Mouse (Mus musculus): Measurements from ENCODE around the gene Fmnl2.

Fmnl2 gene

DNA sequence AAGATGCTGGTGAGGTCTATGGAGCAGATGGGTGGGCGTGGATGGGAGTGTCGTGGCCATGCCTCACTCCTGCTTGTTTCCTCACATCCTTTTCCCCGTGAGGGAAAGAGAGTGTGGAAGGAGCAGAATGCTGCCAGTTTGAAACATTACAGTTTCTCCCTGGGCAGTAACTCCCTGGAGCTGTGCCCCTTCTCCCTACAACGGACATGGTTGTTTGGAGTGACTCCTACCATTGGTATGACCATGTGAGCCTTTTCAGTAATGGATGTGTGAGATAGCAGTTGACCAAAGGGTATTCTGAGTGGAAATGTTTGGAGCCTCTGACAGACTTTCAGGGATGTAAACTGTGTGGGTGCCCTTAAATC is 5.1 kb downstream of the Fmnl2 start:
- no peak for DNase-seq (ENCODE audit: extremely low spot score, low spot score)

DNA sequence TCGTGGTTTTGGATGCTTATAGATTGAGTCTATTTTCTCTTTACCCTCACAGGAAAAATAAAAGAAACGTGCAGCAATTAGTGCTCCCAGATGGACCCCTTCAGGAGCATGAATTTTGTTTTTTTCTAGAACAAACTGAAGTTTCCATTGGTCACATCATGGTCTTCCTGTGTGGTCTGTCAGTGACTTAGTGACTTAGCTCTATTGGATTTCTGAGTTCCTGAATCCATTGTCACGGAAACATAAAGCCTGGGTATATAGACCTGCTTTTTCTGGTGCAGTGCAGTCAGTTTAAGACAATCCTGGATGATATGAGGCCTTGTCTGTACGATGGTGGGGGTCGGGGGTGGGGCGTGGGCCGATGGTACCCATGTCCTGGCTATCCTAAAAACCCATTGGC is 7.0 kb downstream of the Fmnl2 start:
- DNase-seq (ENCODE audit: extremely low spot score, low spot score), result no peak

DNA sequence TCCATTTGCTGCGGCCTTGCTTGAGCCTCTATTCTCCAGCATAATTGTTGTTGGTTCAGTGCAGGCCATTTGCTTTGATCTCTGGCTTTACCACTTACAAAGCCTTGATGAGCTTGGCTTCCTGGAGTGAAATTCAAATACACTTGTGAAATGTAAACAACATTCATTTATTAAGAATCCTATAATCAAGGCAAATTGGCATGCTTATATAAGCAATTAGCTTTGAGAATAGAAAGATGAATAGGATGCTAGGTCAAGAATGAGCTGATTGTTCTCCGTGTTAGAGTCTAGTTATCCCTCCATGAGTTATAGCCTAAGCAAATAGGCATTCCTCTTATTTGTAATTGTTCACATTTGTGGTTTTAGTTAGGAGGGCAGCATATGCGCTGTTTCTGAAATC is 8.5 kb downstream of the Fmnl2 start:
- DNase-seq (ENCODE audit: extremely low spot score, low spot score), result no peak

DNA sequence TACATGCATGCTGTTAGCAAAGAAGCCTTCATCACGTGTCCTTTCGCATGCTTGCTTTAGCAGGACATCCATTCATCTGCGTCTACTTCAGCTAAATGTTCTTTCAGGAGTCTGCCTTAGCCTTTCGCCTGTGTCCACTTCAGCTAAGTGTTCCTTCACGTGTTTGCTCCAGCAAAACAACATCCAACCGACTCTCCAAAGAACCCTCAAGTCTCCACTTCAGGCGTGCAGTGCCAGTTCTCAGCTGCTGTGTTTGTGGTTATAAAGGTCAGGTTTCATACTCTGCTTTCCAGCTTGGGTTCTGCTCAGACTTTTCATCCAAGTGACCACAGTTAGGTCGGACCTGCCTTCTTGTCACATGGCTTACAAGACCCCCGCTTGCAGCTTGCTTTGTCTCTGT is 10.1 kb downstream of the Fmnl2 start:
- DNase-seq (ENCODE audit: extremely low spot score, low spot score), result no peak

DNA sequence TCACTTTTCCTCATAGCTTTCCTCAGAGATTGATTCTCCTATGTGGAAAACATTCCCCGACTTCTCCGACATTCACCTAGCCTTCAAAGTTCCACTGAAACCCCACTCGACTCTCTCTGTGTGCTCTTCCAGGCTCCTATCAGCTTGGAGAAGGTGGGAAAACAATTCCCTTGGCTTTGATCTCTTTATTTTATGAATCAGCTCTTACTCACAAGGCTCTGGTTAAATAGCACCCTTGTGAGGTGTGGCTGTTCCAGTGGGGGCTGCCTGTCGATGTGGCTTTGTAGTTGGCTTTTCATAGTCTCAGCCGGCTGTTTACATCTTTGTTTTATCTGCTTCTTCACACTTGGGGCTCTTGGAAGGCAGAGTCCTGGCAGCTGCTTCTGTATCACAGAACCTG is 10.5 kb downstream of the Fmnl2 start:
- DNase-seq (ENCODE audit: extremely low spot score, low spot score), result no peak

DNA sequence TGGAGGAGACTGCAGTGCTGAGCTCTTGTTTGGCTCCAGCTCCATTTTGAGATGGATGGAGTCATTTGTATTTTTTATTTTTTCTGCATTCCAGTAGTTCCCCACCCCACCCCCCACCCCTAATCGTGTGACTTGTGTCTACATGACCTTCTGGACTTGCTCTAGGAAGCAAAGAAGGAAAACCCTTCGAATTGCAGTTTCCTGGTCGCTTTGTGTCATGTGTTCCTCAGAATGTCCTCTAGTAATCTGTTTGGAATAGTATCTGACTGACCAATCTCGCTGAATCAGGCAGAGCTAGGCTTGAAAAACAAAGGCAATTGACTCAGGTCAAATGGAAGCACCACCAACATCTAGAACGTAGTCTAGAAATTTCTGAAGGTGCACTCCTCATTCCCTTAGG is 15.0 kb downstream of the Fmnl2 start:
- no peak for DNase-seq (ENCODE audit: extremely low spot score, low spot score)

DNA sequence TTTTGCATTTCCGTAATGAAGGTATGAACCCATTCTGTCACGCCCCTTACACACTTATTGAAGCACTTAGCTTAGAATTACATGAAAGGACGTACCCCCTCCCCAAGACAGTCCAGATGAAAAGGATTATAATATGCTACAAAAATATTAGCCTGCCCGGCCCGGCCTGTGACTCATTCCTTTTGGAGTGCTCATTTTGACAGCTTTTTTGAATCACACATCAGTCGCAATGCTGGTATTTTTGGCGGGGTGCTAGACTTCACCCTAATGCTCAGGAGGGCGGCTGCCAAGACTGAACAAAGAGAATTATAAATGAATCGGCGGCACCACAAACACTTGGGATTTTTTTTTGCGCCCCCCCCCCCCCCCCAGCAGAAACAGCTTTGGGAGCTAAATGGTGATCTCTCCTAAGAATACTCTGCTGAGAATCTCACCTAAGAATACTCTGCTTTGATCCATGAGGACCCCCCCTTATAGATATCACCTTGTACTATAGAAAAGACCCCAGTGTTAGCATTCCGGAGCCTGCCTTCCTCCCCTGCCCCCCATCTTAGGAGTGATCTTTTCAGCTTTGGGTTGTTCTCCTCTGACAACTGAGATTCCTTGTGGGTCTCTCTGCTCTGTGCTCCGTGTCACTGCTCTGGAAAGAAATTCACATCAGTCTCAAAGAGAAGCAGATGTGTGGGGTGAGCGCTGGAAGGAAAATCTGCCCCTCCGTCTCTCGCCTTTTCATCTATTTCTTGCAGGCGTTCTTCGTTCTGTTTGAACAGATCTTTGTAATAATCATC is 15.8 kb downstream of the Fmnl2 start:
- no peak for DNase-seq (ENCODE audit: extremely low spot score, low spot score)

DNA sequence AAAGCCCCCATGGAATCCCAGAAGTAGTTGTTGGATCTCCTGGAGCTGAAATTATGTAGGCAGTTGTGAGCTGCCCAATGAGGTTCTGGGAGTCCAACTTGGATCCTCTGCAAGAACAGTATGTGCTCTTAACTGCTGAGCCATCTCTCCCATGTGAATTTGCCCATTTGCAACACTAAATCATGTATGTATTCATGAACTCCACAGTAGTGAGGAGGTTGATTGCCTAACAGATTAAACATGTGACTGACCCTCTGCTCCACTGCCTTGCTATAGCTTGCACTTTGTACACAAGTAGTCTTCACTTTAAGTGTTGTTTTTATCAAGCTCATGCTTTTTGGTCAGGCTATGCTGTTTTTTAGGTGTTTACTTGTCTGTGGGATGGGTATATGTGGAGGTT is 17.1 kb downstream of the Fmnl2 start:
- no peak for DNase-seq (ENCODE audit: extremely low spot score, low spot score)

DNA sequence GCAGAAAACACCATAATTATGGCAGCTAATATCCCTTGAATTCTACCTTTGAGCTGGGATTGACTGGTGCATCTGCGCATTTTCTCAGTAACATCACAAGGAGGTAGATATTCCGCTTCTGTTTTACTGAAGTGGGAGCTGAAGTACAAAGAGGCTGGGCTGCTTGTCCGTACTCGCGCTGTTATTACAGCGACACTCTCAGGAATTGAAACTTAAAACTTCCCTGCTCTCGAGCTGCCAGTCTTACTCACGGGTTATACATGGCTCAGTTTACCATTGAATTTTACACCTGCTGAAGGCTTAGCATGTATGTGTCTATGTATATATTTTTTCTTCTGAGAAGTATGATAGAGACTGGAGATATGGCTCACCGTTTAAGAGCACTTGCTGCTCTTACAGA is 18.1 kb downstream of the Fmnl2 start:
- DNase-seq (ENCODE audit: extremely low spot score, low spot score), result no peak

DNA sequence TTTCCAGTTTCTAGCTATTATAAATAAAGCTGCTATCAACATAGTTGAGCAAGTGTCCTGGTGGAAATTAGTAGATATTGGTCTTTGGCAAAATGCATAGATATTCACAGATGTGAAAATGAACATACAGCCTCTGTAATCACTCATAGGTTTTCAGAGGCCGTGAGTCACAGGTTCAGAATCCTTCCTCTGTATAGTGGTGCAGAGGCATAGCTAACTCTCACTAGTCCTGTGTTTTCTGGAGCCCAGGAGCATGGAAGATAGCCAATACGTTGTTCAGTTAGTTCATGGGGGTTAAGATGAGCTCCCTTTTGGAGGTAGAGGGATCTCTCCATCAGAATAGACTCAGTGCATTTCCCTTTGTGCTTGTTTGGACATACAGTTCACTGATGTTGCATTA is 25.7 kb downstream of the Fmnl2 start:
- DNase-seq (ENCODE audit: extremely low spot score, low spot score), result no peak

DNA sequence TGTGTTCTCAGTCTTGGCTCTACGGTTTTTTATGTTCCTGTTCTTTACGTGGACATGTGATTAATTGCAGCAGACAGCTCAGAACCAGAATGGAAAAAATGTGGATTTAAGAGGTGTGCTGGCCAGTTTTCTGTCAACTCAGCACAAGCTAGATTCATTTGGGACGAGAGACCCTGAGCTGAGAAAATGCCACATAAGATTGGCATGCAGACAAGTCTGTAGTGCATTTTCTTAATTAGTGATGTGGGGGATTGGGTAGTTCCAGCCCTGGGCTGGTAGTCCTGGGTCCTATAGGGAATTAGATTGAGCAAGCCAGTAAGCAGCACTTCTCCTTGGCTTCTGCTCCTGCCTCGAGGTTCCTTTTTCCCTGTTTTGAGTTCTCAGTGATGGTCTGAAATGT is 26.4 kb downstream of the Fmnl2 start:
- no peak for DNase-seq (ENCODE audit: extremely low spot score, low spot score)

DNA sequence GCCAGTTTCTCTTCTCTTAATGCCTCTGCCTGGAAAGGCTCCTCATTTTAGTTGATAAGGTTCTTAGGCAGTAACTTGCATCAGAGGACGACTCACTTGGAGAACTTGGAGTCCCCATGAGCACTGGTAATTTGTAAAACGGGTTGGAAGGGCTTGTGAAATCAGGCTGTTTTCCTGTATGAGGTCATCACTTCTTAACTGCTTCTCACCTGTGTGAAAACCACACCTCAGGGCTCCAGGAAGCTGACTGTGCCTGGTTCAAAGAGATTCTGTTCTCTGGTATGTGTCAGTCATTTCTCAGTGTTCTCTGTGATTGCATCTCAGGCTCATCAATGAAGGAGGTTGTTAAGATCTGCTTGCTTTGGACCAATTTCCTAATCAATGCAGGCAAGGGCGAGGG is 27.4 kb downstream of the Fmnl2 start:
- DNase-seq (ENCODE audit: extremely low spot score, low spot score), result no peak

DNA sequence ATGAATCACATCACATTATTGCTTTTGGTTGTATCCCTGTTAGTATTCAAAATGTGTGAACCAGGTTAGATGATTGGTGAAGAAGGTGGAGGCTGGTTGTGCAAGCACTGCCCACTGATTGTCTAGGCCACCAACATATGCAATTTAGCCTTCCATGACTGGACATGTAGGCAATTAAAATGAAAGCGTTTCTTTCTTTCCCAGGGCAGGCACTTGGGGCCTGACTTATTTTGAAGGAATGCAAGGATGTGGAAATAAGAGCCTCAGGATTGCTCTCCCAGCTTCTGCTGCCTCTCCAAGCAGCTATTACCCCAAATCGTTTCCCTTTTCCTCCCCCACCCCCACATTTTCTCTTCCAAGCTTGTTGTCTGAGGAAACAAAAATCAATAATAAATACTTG is 29.6 kb downstream of the Fmnl2 start:
- DNase-seq (ENCODE audit: extremely low spot score, low spot score), result no peak

DNA sequence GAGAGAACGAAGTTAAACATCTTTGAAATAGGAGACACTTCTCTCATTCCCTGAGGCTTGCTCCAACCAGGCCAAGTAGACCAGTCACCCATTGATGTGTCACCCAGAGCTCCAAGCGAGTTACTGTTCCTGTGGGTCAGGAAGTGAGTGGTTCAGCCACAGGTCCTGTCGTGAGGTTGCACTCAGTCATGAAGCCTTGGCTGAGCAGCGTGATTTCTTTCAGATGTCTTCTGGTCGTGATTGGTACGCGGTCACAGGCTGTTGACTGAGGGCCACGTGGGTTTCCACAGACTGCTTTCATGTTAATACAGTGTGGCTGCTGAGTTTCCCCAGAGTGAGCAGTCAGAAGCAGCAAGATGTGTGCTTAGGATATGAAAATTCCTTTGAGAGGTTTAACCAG is 33.5 kb downstream of the Fmnl2 start:
- DNase-seq (ENCODE audit: extremely low spot score, low spot score), result no peak

DNA sequence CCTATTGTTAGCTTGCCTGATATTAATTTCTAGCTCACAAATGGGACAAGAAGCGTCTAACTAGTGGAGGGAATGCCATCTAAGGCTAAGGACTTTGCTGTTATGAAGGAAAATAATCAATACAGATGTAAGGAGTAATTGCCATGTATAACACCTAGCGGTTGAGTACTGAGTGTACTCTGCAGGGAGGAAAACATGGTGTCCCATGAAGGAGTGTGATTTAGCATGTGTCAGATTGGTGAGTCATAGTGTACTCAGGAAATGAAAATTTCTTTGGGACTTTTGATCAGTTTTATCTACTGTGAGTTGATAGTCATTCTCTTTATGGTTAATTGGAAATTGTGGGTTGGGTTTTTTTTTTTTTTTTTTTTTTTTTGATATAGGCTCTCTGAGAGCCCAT is 34.1 kb downstream of the Fmnl2 start:
- no peak for DNase-seq (ENCODE audit: extremely low spot score, low spot score)

DNA sequence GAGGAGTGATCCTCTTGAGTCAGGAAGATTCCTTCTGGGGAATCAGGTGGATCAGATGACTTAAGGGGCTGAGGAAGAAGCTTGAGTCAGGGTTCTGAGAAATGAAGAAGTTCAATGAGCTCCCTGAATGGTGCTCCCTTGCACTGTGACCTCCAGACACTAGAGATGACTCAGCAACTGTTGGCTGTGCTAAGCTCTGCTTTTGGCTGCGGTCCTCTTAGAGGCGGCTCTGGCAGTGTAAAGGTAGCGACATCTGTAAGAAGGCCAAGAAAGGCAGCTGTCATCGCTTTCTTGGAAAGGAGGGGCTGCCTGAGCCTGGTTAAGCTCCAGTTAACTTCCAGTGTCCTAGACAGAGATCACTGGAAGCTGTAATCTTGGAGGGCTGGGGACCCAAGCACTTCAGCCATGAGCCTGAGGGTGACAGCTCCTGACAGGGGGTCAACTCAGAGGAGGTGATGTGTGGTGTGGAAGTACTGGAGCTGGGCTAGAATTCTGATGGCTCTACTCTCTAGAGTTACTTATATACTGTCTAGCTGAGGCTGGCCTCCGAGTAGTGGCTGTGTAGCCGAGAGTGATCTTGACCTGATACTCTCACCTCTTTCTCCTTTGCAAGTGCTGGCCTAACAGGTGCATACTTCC is 37.4 kb downstream of the Fmnl2 start:
- DNase-seq (ENCODE audit: extremely low spot score, low spot score), result no peak

DNA sequence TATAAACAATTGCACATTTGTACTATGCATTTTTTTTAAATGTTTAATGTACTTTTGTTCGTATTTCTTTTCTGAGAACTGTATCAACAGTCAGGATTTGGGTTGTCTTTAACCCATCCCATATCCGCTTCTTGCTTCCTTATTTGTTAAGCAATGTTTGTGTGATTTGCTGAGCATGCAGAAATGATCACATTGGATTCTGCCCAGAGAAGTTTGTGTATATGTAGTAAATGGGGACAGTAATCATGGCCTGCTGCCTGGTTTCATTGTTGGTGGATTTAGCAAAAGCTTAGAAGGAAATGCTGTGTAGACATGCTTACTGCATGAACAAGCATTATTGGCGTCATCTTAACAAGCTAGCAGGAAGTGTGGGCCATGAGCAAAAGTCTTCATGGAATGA is 39.3 kb downstream of the Fmnl2 start:
- no peak for DNase-seq (ENCODE audit: extremely low spot score, low spot score)

DNA sequence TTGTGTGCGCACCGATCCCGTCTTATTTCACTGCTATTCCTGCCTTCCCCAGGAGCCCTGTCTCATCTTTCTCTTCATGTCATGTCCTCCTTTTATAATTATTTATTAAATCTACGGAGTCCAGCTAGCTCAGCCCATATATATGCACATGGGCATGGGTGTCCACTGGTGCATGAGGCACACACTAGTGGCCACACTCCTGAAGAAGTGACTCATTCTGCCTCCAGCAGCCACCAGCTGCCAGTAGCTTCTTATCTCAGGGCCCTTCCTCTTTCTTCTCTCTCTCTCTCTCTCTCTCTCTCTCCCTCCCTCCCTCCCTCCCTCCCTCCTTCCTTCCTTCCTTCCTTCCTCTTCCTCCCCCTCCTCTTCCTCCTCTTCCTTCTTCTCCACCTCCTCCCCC is 43.1 kb downstream of the Fmnl2 start:
- no peak for DNase-seq (ENCODE audit: extremely low spot score, low spot score)

DNA sequence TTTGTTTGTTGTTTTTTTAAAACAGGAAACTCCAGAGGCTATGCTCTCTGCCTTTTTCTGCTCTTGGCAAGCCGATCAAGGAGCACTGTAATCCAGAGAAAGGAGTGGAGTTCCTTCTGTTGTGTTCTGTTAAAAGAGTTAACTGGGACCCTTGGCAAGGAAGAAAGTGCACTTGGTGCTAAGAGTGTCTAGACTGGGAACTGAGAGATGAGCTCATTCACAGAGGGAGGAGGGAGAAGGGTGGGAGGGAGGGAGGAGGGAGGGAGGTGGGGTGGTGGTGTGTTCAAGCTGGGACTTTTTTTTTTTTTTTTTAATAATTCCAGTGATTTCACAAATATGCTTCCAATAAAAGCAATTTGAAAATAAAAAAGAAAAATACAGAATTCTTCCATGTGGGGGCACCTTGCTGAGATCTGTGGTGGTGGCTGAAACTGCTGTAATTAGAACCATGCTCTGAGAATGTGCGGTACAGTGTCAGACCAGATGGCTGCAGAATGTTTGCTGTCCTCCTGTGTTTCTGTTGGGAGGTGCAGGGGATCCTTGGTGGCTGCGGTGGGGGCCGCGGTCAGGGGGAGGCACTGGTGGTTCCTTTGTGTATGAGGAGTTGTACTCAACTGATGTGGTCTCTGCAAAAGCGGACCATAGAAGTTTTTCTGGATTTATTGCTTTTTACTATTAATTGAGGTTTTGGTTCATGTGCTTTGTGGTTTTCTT is 43.8 kb downstream of the Fmnl2 start:
- no peak for DNase-seq (ENCODE audit: extremely low spot score, low spot score)

DNA sequence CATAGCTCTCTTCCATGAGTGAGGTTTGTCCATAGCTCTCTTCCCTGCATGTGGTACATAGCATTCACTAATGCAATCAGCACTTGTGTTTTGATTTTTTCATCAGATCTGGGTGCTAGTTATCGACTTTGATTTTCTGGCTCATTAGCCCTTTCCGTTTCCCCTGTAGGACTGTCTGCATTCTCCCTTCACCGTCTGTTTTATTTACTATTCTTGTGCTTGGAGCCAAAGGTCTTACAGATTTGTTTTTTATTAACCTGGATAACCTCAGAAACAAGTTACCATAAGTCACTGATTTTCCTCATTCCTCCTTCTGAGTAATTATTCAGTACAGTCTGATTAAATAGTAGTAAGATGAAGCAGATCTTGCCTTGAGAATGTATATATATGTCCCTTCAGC is 44.8 kb downstream of the Fmnl2 start:
- no peak for DNase-seq (ENCODE audit: extremely low spot score, low spot score)

DNA sequence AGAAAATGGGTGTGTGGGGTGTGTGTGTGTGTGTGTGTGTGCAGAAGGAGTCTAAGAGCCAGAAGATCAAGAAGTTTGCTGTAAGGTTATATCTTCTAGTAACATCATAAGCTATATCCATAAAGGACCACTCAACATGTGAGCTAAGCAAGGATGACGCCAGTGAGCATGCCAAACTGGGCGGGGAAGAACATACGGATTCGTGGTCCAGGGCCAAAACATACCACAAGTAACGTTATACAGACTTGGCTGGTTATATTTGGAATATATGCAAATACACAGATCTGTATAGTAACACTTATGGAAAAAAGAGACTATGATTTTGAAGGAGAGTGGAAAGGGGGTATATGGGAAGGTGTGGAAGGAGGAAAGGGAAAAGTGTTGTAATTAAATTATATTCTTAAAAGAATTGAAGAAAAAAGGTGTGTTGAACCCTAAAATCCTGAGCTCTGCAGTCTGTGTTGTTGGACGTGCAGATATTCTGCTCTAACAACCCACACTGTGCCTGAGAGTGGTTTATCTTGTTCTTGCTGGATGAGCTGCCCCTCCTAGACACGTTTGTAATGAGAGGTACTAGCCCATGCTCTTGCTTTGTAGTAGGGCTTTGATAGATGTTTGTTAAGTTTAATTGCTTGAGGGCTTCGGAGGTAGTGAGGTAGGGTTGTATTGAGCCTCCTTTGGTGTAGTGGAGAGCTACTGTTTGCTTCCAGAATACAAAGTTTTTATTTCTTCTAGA is 45.7 kb downstream of the Fmnl2 start:
- DNase-seq (ENCODE audit: extremely low spot score, low spot score), result no peak

DNA sequence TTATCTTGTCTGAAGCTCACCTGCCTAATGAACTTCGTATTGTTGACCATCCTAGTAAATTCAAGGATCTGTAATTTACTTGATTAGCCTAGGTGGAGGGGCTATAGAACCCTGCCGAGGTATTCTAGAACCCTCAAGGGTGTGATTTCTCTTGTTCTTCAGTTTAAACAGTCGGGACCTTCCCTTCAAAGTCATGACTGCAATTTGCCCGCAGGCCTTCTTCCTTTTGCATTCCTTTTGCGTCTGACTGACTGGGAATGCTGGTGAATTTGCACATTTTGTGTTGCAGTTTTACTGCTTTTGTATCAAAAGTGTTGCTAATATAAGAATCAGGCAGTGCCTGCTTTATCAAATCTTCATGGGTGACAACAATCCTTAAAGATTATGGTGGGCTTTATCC is 46.9 kb downstream of the Fmnl2 start:
- no peak for DNase-seq (ENCODE audit: extremely low spot score, low spot score)
